Mouse (Mus musculus): ENCODE data around the gene Zbed3.

The Zbed3 gene

GRCm38 (mm10) chr13:95323400-95323799 is at the start of gene Zbed3:
Gene Zbed3 (plus strand): TSS chr13:95323612.
- no peak for DNase-seq (ENCODE audit: low read depth)

- DNase-seq (ENCODE audit: low read depth): peak; percentile 43
Observed at GRCm38 (mm10) chr13:95278426-95279025, 44.9 kb upstream of the Zbed3 start.

- DNase-seq (ENCODE audit: low read depth): peak; percentile 37
Observed at GRCm38 (mm10) chr13:95281740-95282673, 41.4 kb upstream of the Zbed3 start.

GRCm38 (mm10) chr13:95286989-95287388 is 36.4 kb upstream of the Zbed3 start:
- peak; percentile 89 for DNase-seq (ENCODE audit: low read depth)

- DNase-seq (ENCODE audit: low read depth): no peak
Observed at GRCm38 (mm10) chr13:95288027-95288426, 35.4 kb upstream of the Zbed3 start.

- no peak for DNase-seq (ENCODE audit: low read depth)
Observed at GRCm38 (mm10) chr13:95291983-95292382, 31.4 kb upstream of the Zbed3 start.

- peak; percentile 27 for DNase-seq (ENCODE audit: low read depth)
Observed at GRCm38 (mm10) chr13:95299956-95300355, 23.5 kb upstream of the Zbed3 start.

GRCm38 (mm10) chr13:95306596-95306995 is 16.8 kb upstream of the Zbed3 start:
- no peak for DNase-seq (ENCODE audit: low read depth)

- no peak for DNase-seq (ENCODE audit: low read depth)
Observed at GRCm38 (mm10) chr13:95307100-95307655, 16.2 kb upstream of the Zbed3 start.

GRCm38 (mm10) chr13:95312016-95312415 is 11.4 kb upstream of the Zbed3 start:
- DNase-seq (ENCODE audit: low read depth): no peak

- no peak for DNase-seq (ENCODE audit: low read depth)
Observed at GRCm38 (mm10) chr13:95319153-95319552, 4.3 kb upstream of the Zbed3 start.

- DNase-seq (ENCODE audit: low read depth): no peak
Observed at GRCm38 (mm10) chr13:95320451-95320850, 3.0 kb upstream of the Zbed3 start.

GRCm38 (mm10) chr13:95323950-95324625 is 676 bp downstream of the Zbed3 start:
- DNase-seq (ENCODE audit: low read depth): peak; percentile 83

- no peak for DNase-seq (ENCODE audit: low read depth)
Observed at GRCm38 (mm10) chr13:95324626-95325079, 1.2 kb downstream of the Zbed3 start.

GRCm38 (mm10) chr13:95325080-95325906 is 1.9 kb downstream of the Zbed3 start:
- DNase-seq (ENCODE audit: low read depth): peak; percentile 90

- no peak for DNase-seq (ENCODE audit: low read depth)
Observed at GRCm38 (mm10) chr13:95325907-95326550, 2.6 kb downstream of the Zbed3 start.

- DNase-seq (ENCODE audit: low read depth): peak; percentile 65
Observed at GRCm38 (mm10) chr13:95326611-95327344, 3.4 kb downstream of the Zbed3 start.

GRCm38 (mm10) chr13:95327345-95327741 is 3.9 kb downstream of the Zbed3 start:
- peak; percentile 71 for DNase-seq (ENCODE audit: low read depth)

- DNase-seq (ENCODE audit: low read depth): no peak
Observed at GRCm38 (mm10) chr13:95328767-95329166, 5.4 kb downstream of the Zbed3 start.

- no peak for DNase-seq (ENCODE audit: low read depth)
Observed at GRCm38 (mm10) chr13:95330507-95330906, 7.1 kb downstream of the Zbed3 start.

Data from NIH3T3 (cell line).